Mouse (Mus musculus) C2C12 (cell line): ENCODE measurements around the gene Fam205c.

Experiments
- CEBPB ChIP-seq: IDR thresholded peaks from one replicate; pipeline ENCODE4 v1.6.1; 2011; ENCODE audit warnings: low read depth, mild to moderate bottlenecking, control low read depth, moderate library complexity
- CTCF ChIP-seq: IDR thresholded peaks from one replicate; pipeline ENCODE4 v1.5.1; 2011; ENCODE audit not compliant: control insufficient read depth, insufficient read depth, insufficient read length
- MYOG ChIP-seq: IDR thresholded peaks from one replicate; pipeline ENCODE4 v1.6.1; 2011; ENCODE audit not compliant: control insufficient read depth, insufficient read length; ENCODE audit errors: extremely low read depth
- USF1 ChIP-seq: IDR thresholded peaks from one replicate; pipeline ENCODE4 v1.6.1; 2011; ENCODE audit warnings: low read depth, mild to moderate bottlenecking, control low read depth, moderate library complexity

DNA sequence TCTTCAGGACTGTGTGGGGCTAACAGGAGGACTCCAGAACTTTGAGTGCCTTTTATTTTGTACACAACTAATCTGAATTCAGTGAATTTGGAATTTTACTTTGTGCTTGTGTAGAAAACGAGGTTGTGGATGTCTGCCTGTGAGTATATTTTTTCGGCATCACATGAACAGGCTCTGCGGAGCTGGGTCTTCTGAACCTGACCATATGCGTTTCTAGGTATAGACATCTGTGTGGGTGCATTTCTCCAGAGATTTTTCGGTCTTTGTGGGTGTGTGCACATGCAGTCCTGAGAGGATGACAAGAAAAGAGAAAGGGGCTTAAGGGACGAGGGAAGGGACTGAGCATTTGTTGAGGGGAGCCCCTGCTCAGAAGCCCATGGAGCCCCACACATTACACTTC, 12.9 kb upstream of the Fam205c start:
- TF ChIP-seq MYOG: no peak
- TF ChIP-seq CTCF: no peak
- TF ChIP-seq USF1: no peak
- no peak for TF ChIP-seq CEBPB
